Mouse (Mus musculus): ENCODE data around the gene Adipor2.

DNA sequence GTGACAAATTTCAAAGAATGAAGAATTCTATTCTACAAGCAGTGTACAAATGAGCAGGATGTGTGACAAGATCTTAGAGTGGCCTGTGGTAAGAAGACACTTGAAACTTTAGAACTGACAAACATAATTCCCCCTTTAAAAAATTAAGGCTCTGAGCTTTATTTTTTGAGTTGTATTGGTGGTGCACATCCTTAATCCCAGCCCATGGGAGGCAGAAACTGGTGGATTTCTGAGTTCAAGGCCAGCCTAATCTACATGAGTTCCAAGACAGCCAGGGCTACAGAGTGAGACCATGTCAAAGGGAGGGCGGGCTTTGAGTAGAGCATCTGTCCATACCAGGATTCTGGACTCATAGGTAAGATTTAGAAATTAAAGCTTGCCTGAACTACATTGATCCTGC is 30.7 kb downstream of the Adipor2 start:
- TF ChIP-seq CTCF (IDR thresholded peaks at IDR 0.05; ENCODE audit: extremely low read depth, insufficient read depth, insufficient read length, insufficient replicate concordance) (no peak), POLR2A (IDR thresholded peaks at IDR 0.05; ENCODE audit: low read depth, low read length) (no peak)

Data from spleen, adult 2 months (tissue).